Mouse (Mus musculus): ENCODE data around the gene Pcgf1. TPM values are rescaled to one million over a fixed set of nuclear protein-coding genes. Genes with fewer than 3 reads are reported as not detected.

Gene Pcgf1
- polyA plus RNA-seq, 1 experiment from 2014 or later = 41.8 TPM

DNA sequence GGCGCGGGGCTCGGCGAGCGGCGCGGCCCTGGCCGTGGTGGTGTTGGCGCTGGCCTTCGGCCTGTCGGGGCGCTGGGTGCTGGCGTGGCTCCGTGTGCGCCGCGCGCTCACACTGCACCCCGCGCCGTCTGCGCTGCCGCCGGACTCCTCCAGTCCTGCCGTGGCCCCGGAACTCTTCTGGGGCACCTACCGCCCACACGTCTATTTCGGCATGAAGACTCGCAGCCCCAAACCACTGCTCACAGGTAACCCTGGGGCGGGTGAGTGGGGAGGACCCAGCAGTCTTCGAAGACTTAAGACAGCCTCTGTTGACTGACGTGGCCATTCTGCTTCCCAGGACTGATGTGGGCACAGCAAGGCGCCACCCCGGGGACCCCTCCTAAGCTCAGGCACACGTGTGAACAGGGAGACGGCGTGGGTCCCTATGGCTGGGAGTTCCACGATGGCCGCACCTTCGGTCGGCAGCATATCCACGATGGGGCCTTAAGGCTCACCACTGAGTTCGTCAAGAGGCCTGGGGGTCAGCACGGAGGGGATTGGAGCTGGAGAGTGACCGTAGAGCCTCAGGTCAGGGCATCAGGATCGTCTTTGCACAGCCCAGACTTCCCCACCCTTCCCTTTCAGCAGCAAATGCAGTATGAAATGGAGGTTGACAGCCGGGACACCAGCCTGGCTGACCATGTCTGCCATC is 38.2 kb downstream of the Pcgf1 start:
- no peaks in the 10 kb centered on the region for H3K27me3 ChIP-seq (ENCODE audit: control insufficient read depth, insufficient read depth, low read length)
- 2% methylated on average over 43 of the region's 48 CpGs for WGBS
- no peaks in the 10 kb centered on the region for H3K9me3 ChIP-seq (ENCODE audit: control insufficient read depth, low read length)
- peaks cover 24% of the 10 kb centered on the region for H3K4me1 ChIP-seq (ENCODE audit: control insufficient read depth, insufficient read depth, low read length)
- peak overlapping the region; percentile 91 for H3K9ac ChIP-seq (ENCODE audit: low read length)
- ATAC-seq (ENCODE audit: insufficient read depth, low FRiP score, low TSS enrichment) = peak; percentile 2; the same call in 1 of the 2 replicates
- peak overlapping the region; percentile 97 for H3K4me2 ChIP-seq (ENCODE audit: low read depth)
- H3K27ac ChIP-seq (ENCODE audit: low read depth, low read length) = peak overlapping the region; percentile 83
- peak overlapping the region; percentile 81 for H3K4me3 ChIP-seq (ENCODE audit: low read depth, low read length)
- DNase-seq (ENCODE audit: low spot score) = no peak
- H3K36me3 ChIP-seq (ENCODE audit: control insufficient read depth, insufficient read depth, low read length) = peaks cover 9% of the 10 kb centered on the region

DNA sequence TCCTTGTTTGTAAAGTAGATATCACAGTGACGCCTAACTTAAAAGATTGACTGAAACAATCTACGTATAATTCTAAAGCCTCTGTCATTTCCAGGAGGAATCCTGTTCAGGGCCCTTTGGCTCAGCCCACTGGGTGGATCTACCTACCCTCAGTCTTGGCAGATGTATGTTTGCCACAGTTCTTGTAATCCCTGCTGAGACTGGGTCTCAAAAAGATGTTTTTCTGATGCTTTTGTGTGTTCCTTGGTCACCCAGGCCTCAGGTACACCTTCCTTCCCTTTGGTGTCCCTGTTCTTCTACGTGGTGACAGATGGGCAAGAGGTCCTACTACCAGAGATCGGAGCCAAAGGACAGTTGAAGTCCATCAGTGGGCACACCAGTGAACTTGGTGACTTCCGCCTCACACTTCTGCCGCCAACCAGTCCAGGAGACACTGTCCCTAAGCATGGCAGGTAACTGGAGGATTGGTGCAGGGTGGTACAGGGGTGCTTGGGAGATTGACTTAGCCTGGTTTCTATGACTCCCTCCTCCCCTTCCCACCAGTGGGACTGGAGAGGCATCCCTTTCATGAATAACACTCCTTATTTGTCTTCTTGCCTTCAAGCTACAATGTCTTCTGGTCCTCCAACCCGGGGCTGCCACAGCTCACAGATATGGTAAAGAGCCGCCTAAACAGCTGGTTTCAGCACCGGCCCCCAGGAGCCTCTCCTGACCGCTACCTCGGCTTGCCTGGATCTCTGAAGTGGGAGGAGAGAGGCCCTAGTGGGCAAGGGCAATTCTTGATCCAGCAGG is 38.9 kb downstream of the Pcgf1 start:
- WGBS = 84% methylated on average over 11 of the region's 11 CpGs
- Histone ChIP-seq H3K9me3 (ENCODE audit: control insufficient read depth, low read length) (no peaks in the 10 kb centered on the region), H3K4me1 (ENCODE audit: control insufficient read depth, insufficient read depth, low read length) (peaks cover 24% of the 10 kb centered on the region), H3K27me3 (ENCODE audit: control insufficient read depth, insufficient read depth, low read length) (no peaks in the 10 kb centered on the region), H3K4me2 (ENCODE audit: low read depth) (peak overlapping the region; percentile 97), H3K4me3 (ENCODE audit: low read depth, low read length) (peak overlapping the region; percentile 81), H3K36me3 (ENCODE audit: control insufficient read depth, insufficient read depth, low read length) (peaks cover 9% of the 10 kb centered on the region), H3K27ac (ENCODE audit: low read depth, low read length) (0 out of 2 replicates have a peak overlapping the region, but pooled peaks have one; percentile 20), H3K9ac (ENCODE audit: low read length) (peak overlapping the region; percentile 91)
- DNase-seq (ENCODE audit: low spot score) (no peak), ATAC-seq (ENCODE audit: insufficient read depth, low FRiP score, low TSS enrichment) (no peak)

GRCm38 (mm10) chr6:83117165-83117438 is 39.4 kb downstream of the Pcgf1 start:
- peaks cover 9% of the 10 kb centered on the region for H3K36me3 ChIP-seq (ENCODE audit: control insufficient read depth, insufficient read depth, low read length)
- DNase-seq (ENCODE audit: low spot score) (no peak), ATAC-seq (ENCODE audit: insufficient read depth, low FRiP score, low TSS enrichment) (no peak)
- H3K9ac ChIP-seq (ENCODE audit: low read length) = no peak overlapping the region; the same call in 1 of the 2 replicates
- H3K9me3 ChIP-seq (ENCODE audit: control insufficient read depth, low read length) = no peaks in the 10 kb centered on the region
- 0 out of 2 replicates have a peak overlapping the region, but pooled peaks have one; percentile 20 for H3K27ac ChIP-seq (ENCODE audit: low read depth, low read length)
- H3K27me3 ChIP-seq (ENCODE audit: control insufficient read depth, insufficient read depth, low read length) = no peaks in the 10 kb centered on the region
- peak overlapping the region; percentile 8; the same call in 1 of the 2 replicates for H3K4me3 ChIP-seq (ENCODE audit: low read depth, low read length)
- 94% methylated on average over 4 of the region's 4 CpGs for WGBS
- peaks cover 24% of the 10 kb centered on the region for H3K4me1 ChIP-seq (ENCODE audit: control insufficient read depth, insufficient read depth, low read length)
- H3K4me2 ChIP-seq (ENCODE audit: low read depth) = no peak overlapping the region

DNA sequence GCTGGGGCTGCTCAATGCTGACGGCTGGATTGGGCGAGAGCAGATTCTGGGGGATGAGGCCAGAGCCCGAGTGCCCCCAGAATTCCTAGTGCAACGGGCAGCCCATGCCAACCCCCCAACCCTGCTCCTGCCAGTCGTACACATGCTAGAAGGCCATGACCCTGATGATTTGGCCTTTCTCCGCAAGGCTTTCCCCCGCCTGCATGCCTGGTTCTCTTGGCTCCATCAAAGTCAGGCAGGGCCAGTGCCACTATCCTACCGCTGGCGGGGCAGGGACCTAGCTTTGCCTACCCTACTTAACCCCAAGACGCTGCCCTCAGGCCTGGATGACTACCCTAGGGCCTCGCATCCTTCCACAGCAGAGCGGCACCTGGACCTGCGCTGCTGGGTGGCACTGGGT is 39.9 kb downstream of the Pcgf1 start:
- Histone ChIP-seq H3K9ac (ENCODE audit: low read length) (no peak overlapping the region; the same call in 1 of the 2 replicates), H3K4me2 (ENCODE audit: low read depth) (no peak overlapping the region), H3K4me3 (ENCODE audit: low read depth, low read length) (no peak overlapping the region), H3K27me3 (ENCODE audit: control insufficient read depth, insufficient read depth, low read length) (no peaks in the 10 kb centered on the region), H3K27ac (ENCODE audit: low read depth, low read length) (no peak overlapping the region), H3K9me3 (ENCODE audit: control insufficient read depth, low read length) (no peaks in the 10 kb centered on the region), H3K4me1 (ENCODE audit: control insufficient read depth, insufficient read depth, low read length) (peaks cover 25% of the 10 kb centered on the region), H3K36me3 (ENCODE audit: control insufficient read depth, insufficient read depth, low read length) (peaks cover 9% of the 10 kb centered on the region)
- ATAC-seq (ENCODE audit: insufficient read depth, low FRiP score, low TSS enrichment) (no peak), DNase-seq (ENCODE audit: low spot score) (no peak)
- 94% methylated on average over 13 of the region's 13 CpGs for WGBS

GRCm38 (mm10) chr6:83118369-83118768 is 40.7 kb downstream of the Pcgf1 start:
- H3K9me3 ChIP-seq (ENCODE audit: control insufficient read depth, low read length) = no peaks in the 10 kb centered on the region
- H3K4me2 ChIP-seq (ENCODE audit: low read depth) = no peak overlapping the region
- H3K9ac ChIP-seq (ENCODE audit: low read length) = no peak overlapping the region
- peaks cover 30% of the 10 kb centered on the region for H3K4me1 ChIP-seq (ENCODE audit: control insufficient read depth, insufficient read depth, low read length)
- no peak overlapping the region for H3K4me3 ChIP-seq (ENCODE audit: low read depth, low read length)
- no peak for DNase-seq (ENCODE audit: low spot score)
- no peaks in the 10 kb centered on the region for H3K27me3 ChIP-seq (ENCODE audit: control insufficient read depth, insufficient read depth, low read length)
- no peak for ATAC-seq (ENCODE audit: insufficient read depth, low FRiP score, low TSS enrichment)
- 88% methylated on average over 11 of the region's 11 CpGs for WGBS
- peaks cover 9% of the 10 kb centered on the region for H3K36me3 ChIP-seq (ENCODE audit: control insufficient read depth, insufficient read depth, low read length)
- H3K27ac ChIP-seq (ENCODE audit: low read depth, low read length) = no peak overlapping the region

DNA sequence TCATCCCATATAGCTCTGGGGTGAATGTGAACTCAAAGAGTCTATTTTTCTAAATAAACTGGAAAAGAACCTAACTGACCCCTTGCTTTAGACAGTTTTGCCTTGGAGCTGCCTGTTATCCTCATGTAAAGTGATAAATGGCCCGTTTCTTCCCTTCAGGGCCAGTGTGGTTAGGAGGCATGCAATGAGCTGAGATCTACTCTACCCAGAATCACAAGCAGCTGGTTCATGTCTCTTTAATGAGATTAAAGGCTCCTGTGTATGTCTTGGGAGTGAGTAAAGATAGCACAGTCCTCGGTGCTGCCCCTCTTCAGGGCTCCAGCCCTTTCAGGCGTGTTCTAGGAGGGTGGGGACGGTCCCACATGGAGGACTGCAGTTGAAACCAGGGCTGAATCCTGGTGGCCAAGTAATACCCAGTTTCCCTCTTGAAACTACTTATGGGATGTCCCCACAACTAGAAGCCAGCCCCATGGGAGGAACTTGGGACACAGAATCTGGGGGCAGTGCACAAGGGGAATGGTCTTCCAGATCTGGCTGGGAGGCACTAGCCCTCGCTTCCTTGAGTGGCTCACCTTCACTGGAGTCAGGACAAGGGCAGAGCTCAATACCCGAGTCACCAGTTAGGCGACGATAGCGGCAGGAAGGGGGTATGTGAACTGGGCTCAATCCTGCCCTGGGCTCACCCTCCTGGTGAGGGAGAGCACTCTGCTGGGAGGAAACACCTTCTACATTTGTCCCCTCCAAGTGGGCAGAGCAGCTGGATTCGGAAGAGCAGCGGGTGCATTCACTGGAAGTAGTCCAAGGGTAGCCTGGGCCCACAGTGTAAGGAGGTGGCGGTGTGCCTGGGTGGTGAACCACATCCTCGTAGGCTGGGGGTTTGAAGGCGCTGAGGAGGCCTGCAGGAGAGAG is 41.4 kb downstream of the Pcgf1 start:
- ATAC-seq (ENCODE audit: insufficient read depth, low FRiP score, low TSS enrichment) = no peak
- no peak overlapping the region for H3K27ac ChIP-seq (ENCODE audit: low read depth, low read length)
- DNase-seq (ENCODE audit: low spot score) = no peak
- no peak overlapping the region for H3K4me3 ChIP-seq (ENCODE audit: low read depth, low read length)
- peak overlapping the region; percentile 14; the same call in 1 of the 2 replicates for H3K9ac ChIP-seq (ENCODE audit: low read length)
- H3K9me3 ChIP-seq (ENCODE audit: control insufficient read depth, low read length) = no peaks in the 10 kb centered on the region
- peak overlapping the region; percentile 77; the same call in 1 of the 2 replicates for H3K4me2 ChIP-seq (ENCODE audit: low read depth)
- peaks cover 33% of the 10 kb centered on the region for H3K4me1 ChIP-seq (ENCODE audit: control insufficient read depth, insufficient read depth, low read length)
- 87% methylated on average over 14 of the region's 14 CpGs for WGBS
- no peaks in the 10 kb centered on the region for H3K27me3 ChIP-seq (ENCODE audit: control insufficient read depth, insufficient read depth, low read length)
- H3K36me3 ChIP-seq (ENCODE audit: control insufficient read depth, insufficient read depth, low read length) = peaks cover 9% of the 10 kb centered on the region

DNA sequence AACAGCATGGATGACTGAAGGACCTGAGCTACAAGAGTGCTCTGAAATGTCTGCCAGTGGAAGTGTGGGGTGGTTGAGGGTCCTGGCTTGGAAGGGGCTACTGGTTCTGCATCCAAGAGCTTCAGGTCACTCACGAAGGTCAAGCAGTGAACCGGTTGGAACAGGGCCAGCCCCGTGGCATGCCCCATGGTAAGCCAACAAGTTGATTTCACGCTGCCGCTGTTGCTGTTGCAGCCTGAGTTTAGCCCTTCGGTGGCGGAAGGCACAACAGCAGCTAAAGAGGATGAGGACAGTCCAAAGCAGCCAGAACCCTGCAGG is 42.0 kb downstream of the Pcgf1 start:
- Histone ChIP-seq H3K27me3 (ENCODE audit: control insufficient read depth, insufficient read depth, low read length) (no peaks in the 10 kb centered on the region), H3K9ac (ENCODE audit: low read length) (peak overlapping the region; percentile 14; the same call in 1 of the 2 replicates), H3K4me2 (ENCODE audit: low read depth) (peak overlapping the region; percentile 77), H3K9me3 (ENCODE audit: control insufficient read depth, low read length) (no peaks in the 10 kb centered on the region), H3K27ac (ENCODE audit: low read depth, low read length) (no peak overlapping the region), H3K4me1 (ENCODE audit: control insufficient read depth, insufficient read depth, low read length) (peaks cover 39% of the 10 kb centered on the region), H3K36me3 (ENCODE audit: control insufficient read depth, insufficient read depth, low read length) (peaks cover 9% of the 10 kb centered on the region), H3K4me3 (ENCODE audit: low read depth, low read length) (peak overlapping the region; percentile 81; the same call in 1 of the 2 replicates)
- no peak for DNase-seq (ENCODE audit: low spot score)
- no peak for ATAC-seq (ENCODE audit: insufficient read depth, low FRiP score, low TSS enrichment)
- 91% methylated on average over 7 of the region's 7 CpGs for WGBS
